Mouse (Mus musculus) neural tube, embryonic 14.5 days (tissue): Measurements from ENCODE around the gene Pigk. TPM values are rescaled to one million over a fixed set of nuclear protein-coding genes. Genes with fewer than 3 reads are reported as not detected.

Experiments used
- ATAC-seq: fragments of 200-750 bp; cut with Nextera tagmentation; 2 replicates; pipeline ENCODE4 v1.8.0; 2017; ENCODE audit warnings: low read depth, mild to moderate bottlenecking, moderate TSS enrichment, moderate library complexity
- H3K27ac ChIP-seq: fragments of 300-500 bp; sonication (generic); 2 replicates; pipeline ENCODE4 v1.5.1; 2014; ENCODE audit warnings: low read depth, mild to moderate bottlenecking, control low read depth, low read length, moderate library complexity, mixed read lengths
- H3K27me3 ChIP-seq: fragments of 300-500 bp; sonication (generic); 2 replicates; pipeline ENCODE4 v1.6.1; 2014; ENCODE audit warnings: low read length; ENCODE audit not compliant: control insufficient read depth, insufficient read depth
- H3K36me3 ChIP-seq: fragments of 300-500 bp; sonication (generic); 2 replicates; pipeline ENCODE4 v1.6.1; 2014; ENCODE audit warnings: low read length, mixed read lengths; ENCODE audit not compliant: control insufficient read depth, insufficient read depth
- H3K4me1 ChIP-seq: fragments of 300-500 bp; sonication (generic); 2 replicates; pipeline ENCODE4 v1.6.1; 2014; ENCODE audit warnings: low read length; ENCODE audit not compliant: control insufficient read depth, insufficient read depth
- H3K4me2 ChIP-seq: fragments of 300-500 bp; sonication (generic); 2 replicates; pipeline ENCODE4 v1.6.1; 2014; ENCODE audit warnings: mild to moderate bottlenecking, low read depth, low read length, control low read depth
- H3K4me3 ChIP-seq: fragments of 300-500 bp; sonication (generic); 2 replicates; pipeline ENCODE4 v1.5.1; 2014; ENCODE audit warnings: low read depth, low read length, control low read depth, mixed read lengths
- H3K9ac ChIP-seq: fragments of 300-500 bp; sonication (generic); replicated peaks from 2 replicates; pipeline ENCODE4 v1.6.1; 2014; ENCODE audit warnings: low read depth, mild to moderate bottlenecking, control low read depth, low read length, mixed read lengths
- H3K9me3 ChIP-seq: fragments of 300-500 bp; sonication (generic); 2 replicates; pipeline ENCODE4 v1.6.1; 2016; ENCODE audit warnings: low read length; ENCODE audit not compliant: control insufficient read depth
- WGBS: fragments of 180-500 bp; shearing (Covaris S2); extraction: QIAGEN DNeasy Blood & Tissue Kit; methylation state at CpG from one replicate; pipeline ENCODE4 v1.1.7; 2014; 5-methylcytosine and 5-hydroxymethylcytosine counted together
- polyA plus RNA-seq: library from polyadenylated mRNA; unstranded; fragments of >200 nt; fragmentation: Nextera tagmentation; extraction: Ambion mirVana; gene quantifications from 2 replicates; pipeline ENCODE4 v1.2.1, GENCODE M21; 2014

Pigk gene
- polyA plus RNA-seq, 1 experiment from 2014 or later: 50.3 TPM

GRCm38 (mm10) chr3:152948556-152948955 lies 234.7 kb downstream of the Pigk start:
- no peaks in the 10 kb centered on the region for H3K9me3 ChIP-seq
- H3K36me3 ChIP-seq: no peaks in the 10 kb centered on the region
- H3K4me2 ChIP-seq: no peak overlapping the region
- H3K9ac ChIP-seq: no peak overlapping the region
- no peak for ATAC-seq
- no peak overlapping the region for H3K27ac ChIP-seq
- 93% methylated on average over 7 of the region's 7 CpGs for WGBS
- no peaks in the 10 kb centered on the region for H3K27me3 ChIP-seq
- no peaks in the 10 kb centered on the region for H3K4me1 ChIP-seq
- H3K4me3 ChIP-seq: no peak overlapping the region

DNA sequence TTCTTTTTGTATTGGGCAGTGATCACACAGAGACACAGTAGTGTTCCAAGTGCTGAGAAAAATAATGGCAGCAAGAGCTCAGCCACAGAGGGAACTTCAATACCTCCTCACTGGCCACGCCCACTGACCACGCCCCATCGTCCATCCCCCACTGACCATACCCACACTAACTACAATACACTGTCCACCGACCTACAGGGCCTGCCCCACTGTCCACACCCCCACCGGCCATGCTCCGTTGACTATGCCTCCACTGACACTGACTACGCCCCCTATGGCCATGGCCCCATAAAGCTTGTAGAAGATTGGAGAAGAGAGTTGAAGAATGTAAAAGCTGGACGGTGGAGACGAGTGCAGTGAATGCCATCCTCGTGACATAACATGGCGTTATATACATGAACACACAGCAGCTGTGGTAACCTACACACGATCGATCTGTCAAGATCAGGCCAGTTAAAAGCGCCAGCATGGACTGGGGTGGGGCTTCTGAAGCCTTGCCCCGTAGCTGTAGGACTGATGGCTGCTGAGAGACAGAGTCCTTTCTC lies 235.4 kb downstream of the Pigk start:
- Histone ChIP-seq H3K9ac (no peak overlapping the region), H3K27me3 (no peaks in the 10 kb centered on the region), H3K36me3 (no peaks in the 10 kb centered on the region), H3K4me3 (no peak overlapping the region), H3K27ac (no peak overlapping the region), H3K9me3 (no peaks in the 10 kb centered on the region), H3K4me2 (no peak overlapping the region), H3K4me1 (no peaks in the 10 kb centered on the region)
- 89% methylated on average over 15 of the region's 15 CpGs for WGBS
- ATAC-seq: no peak

DNA sequence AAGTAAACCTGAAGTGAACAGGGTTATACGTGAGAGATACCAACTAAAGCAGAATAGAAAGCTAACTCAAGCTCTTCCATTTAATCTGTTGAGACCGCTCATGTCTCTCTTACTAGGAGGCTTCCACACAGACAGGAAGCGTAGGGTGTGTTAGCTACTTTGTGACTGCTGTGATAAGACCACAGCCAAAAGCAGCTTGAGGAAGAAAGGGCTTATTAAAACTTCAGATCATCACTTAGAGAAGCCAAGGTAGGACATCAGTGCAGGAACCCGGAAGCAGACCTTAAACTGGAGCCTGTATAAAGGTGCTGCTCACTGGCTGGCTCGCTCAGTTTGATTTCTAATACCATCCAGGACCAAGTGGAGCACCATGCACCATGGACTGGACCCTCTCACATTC lies 236.4 kb downstream of the Pigk start:
- WGBS: 93% methylated on average over 5 of the region's 5 CpGs
- ATAC-seq: no peak
- no peaks in the 10 kb centered on the region for H3K4me1 ChIP-seq

GRCm38 (mm10) chr3:152950914-152951313 lies 237.0 kb downstream of the Pigk start:
- 95% methylated on average over 9 of the region's 9 CpGs for WGBS
- H3K9me3 ChIP-seq: no peaks in the 10 kb centered on the region
- H3K4me1 ChIP-seq: no peaks in the 10 kb centered on the region
- no peak overlapping the region for H3K9ac ChIP-seq
- no peaks in the 10 kb centered on the region for H3K36me3 ChIP-seq
- no peak for ATAC-seq
- H3K27ac ChIP-seq: no peak overlapping the region
- H3K4me2 ChIP-seq: no peak overlapping the region
- no peaks in the 10 kb centered on the region for H3K27me3 ChIP-seq
- no peak overlapping the region for H3K4me3 ChIP-seq

More for the DNA sequence above, 236.4 kb downstream of the Pigk start:
- no peak overlapping the region for H3K9ac ChIP-seq
- no peaks in the 10 kb centered on the region for H3K27me3 ChIP-seq
- no peaks in the 10 kb centered on the region for H3K36me3 ChIP-seq
- H3K4me3 ChIP-seq: no peak overlapping the region
- H3K4me2 ChIP-seq: no peak overlapping the region
- H3K27ac ChIP-seq: no peak overlapping the region
- no peaks in the 10 kb centered on the region for H3K9me3 ChIP-seq

DNA sequence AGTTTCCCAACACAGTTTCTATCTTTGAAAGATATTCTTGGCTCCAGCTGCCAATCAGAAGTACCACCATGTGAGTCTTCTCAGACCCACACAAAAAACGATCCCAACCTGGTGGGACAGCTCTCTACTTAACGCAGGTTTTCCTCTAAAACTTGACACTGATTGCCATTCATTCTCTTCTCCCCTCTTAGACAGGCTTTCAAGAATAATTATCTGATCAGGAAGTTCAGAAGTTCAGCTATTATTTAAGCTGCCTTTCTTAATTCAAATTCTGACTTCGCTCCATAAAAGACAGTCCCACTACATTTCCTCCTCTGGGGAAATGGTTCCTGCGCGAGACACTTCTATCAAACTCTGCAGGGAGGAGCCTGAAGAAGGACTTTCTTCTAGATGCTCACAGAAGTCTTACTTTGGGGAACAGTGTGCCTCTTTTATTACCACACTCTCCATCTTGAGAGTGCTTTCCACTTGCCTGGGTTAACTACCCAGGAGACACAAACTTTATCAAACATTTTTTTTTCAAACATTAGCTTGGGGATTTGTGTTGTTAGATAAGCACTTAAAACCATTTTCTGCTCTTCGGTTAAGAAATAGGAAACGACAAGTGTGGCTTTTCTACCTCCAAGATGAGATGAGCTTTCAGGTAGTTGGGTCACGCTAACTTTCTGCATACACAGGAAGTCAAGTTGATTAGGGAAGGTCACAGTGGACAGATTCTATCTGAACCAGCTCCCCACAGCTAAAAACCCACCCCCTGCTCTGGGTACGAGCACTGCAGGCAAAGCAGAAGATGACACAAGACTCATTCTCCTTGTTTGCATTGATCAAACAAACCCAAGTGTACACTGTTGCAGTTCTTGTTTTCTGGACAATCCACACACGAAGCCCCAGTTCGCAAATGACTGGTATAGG lies 238.0 kb downstream of the Pigk start:
- no peak for ATAC-seq
- no peaks in the 10 kb centered on the region for H3K27me3 ChIP-seq
- WGBS: 83% methylated on average over 11 of the region's 11 CpGs

GRCm38 (mm10) chr3:152956038-152956437 lies 242.1 kb downstream of the Pigk start:
- ATAC-seq: no peak
- Histone ChIP-seq H3K4me2 (no peak overlapping the region), H3K4me3 (no peak overlapping the region), H3K9me3 (no peaks in the 10 kb centered on the region), H3K9ac (no peak overlapping the region), H3K27me3 (no peaks in the 10 kb centered on the region), H3K4me1 (no peaks in the 10 kb centered on the region), H3K27ac (no peak overlapping the region), H3K36me3 (no peaks in the 10 kb centered on the region)
- 76% methylated on average over 5 of the region's 5 CpGs for WGBS

More for the DNA sequence above, 238.0 kb downstream of the Pigk start:
- no peaks in the 10 kb centered on the region for H3K9me3 ChIP-seq
- H3K27ac ChIP-seq: no peak overlapping the region
- H3K4me1 ChIP-seq: no peaks in the 10 kb centered on the region
- H3K4me3 ChIP-seq: no peak overlapping the region
- no peak overlapping the region for H3K9ac ChIP-seq
- H3K36me3 ChIP-seq: no peaks in the 10 kb centered on the region
- H3K4me2 ChIP-seq: no peak overlapping the region

GRCm38 (mm10) chr3:152956771-152957170 lies 242.9 kb downstream of the Pigk start:
- 92% methylated on average over 4 of the region's 4 CpGs for WGBS
- no peaks in the 10 kb centered on the region for H3K36me3 ChIP-seq
- no peaks in the 10 kb centered on the region for H3K9me3 ChIP-seq
- no peaks in the 10 kb centered on the region for H3K27me3 ChIP-seq
- no peak overlapping the region for H3K27ac ChIP-seq
- H3K4me2 ChIP-seq: no peak overlapping the region
- H3K4me3 ChIP-seq: no peak overlapping the region
- ATAC-seq: no peak
- H3K4me1 ChIP-seq: no peaks in the 10 kb centered on the region; the same call in 1 of the 2 replicates
- H3K9ac ChIP-seq: no peak overlapping the region

DNA sequence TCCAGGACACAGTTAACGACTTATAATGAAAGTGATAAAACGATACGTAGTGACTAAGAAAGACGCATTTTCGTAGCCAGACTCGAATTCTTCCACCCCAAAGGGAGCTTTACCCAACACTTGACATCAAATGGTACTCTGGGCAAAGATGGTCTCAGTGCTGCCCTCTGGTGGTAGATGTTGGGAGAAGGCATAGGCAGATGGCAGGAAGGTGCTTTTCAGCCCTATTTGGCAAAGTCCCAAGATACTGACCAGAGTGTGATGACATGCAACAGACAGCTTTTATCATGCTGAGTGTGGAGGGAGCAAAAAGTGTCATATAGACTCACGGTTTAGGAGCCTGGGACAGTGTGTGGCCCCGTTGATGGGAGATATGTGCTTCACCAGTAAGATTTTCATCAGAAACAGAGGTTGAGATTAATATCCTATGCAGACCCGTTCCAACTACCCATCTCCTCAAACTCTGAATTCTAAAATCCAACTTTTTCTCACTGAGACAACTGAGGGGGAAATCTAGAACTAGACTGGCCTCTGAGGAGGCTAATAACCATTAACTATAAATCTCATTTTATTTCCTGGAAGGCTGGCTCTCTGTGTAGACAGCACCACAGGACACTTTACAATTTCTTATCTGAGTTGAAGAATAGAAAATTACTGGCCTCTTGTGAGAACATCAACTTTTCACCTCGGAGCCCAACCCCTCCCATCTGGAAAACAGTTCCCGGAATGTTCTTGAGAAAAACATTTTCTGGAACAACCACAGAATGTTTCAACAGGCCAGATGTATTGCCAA lies 244.7 kb downstream of the Pigk start:
- no peaks in the 10 kb centered on the region; the same call in 1 of the 2 replicates for H3K4me1 ChIP-seq
- H3K4me3 ChIP-seq: no peak overlapping the region
- WGBS: 70% methylated on average over 11 of the region's 11 CpGs
- H3K4me2 ChIP-seq: no peak overlapping the region
- H3K9ac ChIP-seq: no peak overlapping the region
- no peak overlapping the region for H3K27ac ChIP-seq
- H3K36me3 ChIP-seq: no peaks in the 10 kb centered on the region
- ATAC-seq: no peak
- H3K9me3 ChIP-seq: no peaks in the 10 kb centered on the region
- no peaks in the 10 kb centered on the region for H3K27me3 ChIP-seq
